Mouse (Mus musculus): ENCODE results near the gene Arhgap15.

GRCm38 (mm10) chr2:44086403-44087056, 337.9 kb downstream of the Arhgap15 start:
- no peak for TF ChIP-seq CTCF (IDR thresholded peaks at IDR 0.05; ENCODE audit: low read depth)
- no peak for TF ChIP-seq EP300 (IDR thresholded peaks at IDR 0.05; ENCODE audit: low read depth)
